Mouse (Mus musculus) myocyte (in vitro differentiated cells): ENCODE measurements around the gene Caly.

Experiments
- E2F4 ChIP-seq: IDR thresholded peaks from one replicate; pipeline ENCODE4 v1.6.1; 2011; ENCODE audit warnings: mild to moderate bottlenecking, control low read depth, moderate library complexity; ENCODE audit not compliant: insufficient read depth
- MAX ChIP-seq: IDR thresholded peaks from one replicate; pipeline ENCODE4 v1.6.1; 2011; ENCODE audit warnings: low read depth, mild to moderate bottlenecking, control low read depth
- MYOD1 ChIP-seq, 3 experiments: IDR thresholded peaks; one replicate each; pipeline ENCODE4 v1.6.1; 2011; ENCODE audit warnings: control low read depth in 2 of 3, low read depth in 2 of 3, mild to moderate bottlenecking in 2 of 3, moderate library complexity in 1 of 3; ENCODE audit not compliant: insufficient read length in 2 of 3, control insufficient read depth in 1 of 3
- MYOG ChIP-seq, 3 experiments: IDR thresholded peaks; one replicate each; pipeline ENCODE4 v1.6.1; 2011; ENCODE audit warnings: control low read depth in 2 of 3, low read depth in 2 of 3, mild to moderate bottlenecking in 2 of 3; ENCODE audit not compliant: insufficient read length in 2 of 3, control insufficient read depth in 1 of 3, insufficient read depth in 1 of 3
- POLR2A ChIP-seq: IDR thresholded peaks from one replicate; pipeline ENCODE4 v1.6.1; 2011; ENCODE audit warnings: low read depth, mild to moderate bottlenecking, control low read depth, moderate library complexity; ENCODE audit not compliant: insufficient read length
- POLR2AphosphoS2 ChIP-seq: IDR thresholded peaks from one replicate; pipeline ENCODE4 v1.6.1; 2011; ENCODE audit warnings: low read depth, control low read depth; ENCODE audit not compliant: insufficient read length
- TCF12 ChIP-seq: IDR thresholded peaks from one replicate; pipeline ENCODE4 v1.6.1; 2011; ENCODE audit warnings: mild to moderate bottlenecking, control low read depth; ENCODE audit not compliant: poor library complexity, insufficient read depth, severe bottlenecking
- TCF3 ChIP-seq: IDR thresholded peaks from one replicate; pipeline ENCODE4 v1.6.1; 2011; ENCODE audit warnings: low read depth, control low read depth; ENCODE audit not compliant: insufficient read length
- USF1 ChIP-seq: IDR thresholded peaks from one replicate; pipeline ENCODE4 v1.6.1; 2011; ENCODE audit warnings: low read depth, mild to moderate bottlenecking, control low read depth, moderate library complexity

DNA sequence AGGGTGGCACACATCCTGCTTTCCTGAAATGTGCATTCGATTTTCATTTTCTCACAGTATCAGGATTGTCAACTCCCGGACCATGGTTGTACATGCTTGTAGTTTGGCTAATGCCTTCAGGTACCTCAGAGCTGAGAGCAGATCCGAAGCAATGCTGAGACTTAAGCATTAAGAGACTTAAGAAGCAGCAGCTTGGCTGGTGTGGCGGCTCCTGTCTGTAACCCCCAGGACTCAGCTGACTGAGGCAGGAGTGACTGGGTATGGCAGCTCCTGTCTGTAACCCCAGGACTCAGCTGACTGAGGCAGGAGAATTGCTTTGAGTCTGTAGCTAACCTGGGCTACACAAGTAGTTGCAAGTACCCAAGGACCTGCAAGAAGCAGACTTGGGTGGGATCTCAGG is 36.8 kb downstream of the Caly start:
- TF ChIP-seq POLR2A (no peak), TCF12 (no peak), USF1 (no peak), MAX (no peak), MYOG (IDR thresholded peaks at IDR 0.05; ENCODE audit: control insufficient read depth in 1 of 3, insufficient read depth in 1 of 3, insufficient read length in 2 of 3, low read depth in 2 of 3) (no peak), POLR2AphosphoS2 (no peak), E2F4 (no peak), MYOD1 (IDR thresholded peaks at IDR 0.05; ENCODE audit: control insufficient read depth in 1 of 3, insufficient read length in 2 of 3, low read depth in 2 of 3) (no peak), TCF3 (no peak)
